Mouse (Mus musculus) spleen, adult 2 months (tissue): ENCODE results near the gene Arhgef12.

Source experiments
- CTCF ChIP-seq: fragments of 200-500 bp; IDR thresholded peaks from 2 replicates; pipeline ENCODE4 v1.5.1; 2011; ENCODE audit warnings: mild to moderate bottlenecking, inconsistent platforms; ENCODE audit not compliant: insufficient read depth, insufficient read length, insufficient replicate concordance; ENCODE audit errors: extremely low read depth
- POLR2A ChIP-seq: fragments of 200-500 bp; IDR thresholded peaks from 2 replicates; pipeline ENCODE4 v1.6.1; 2011; ENCODE audit warnings: low read depth, low read length, inconsistent platforms

- TF ChIP-seq POLR2A (no peak), CTCF (no peak)
Measured at GRCm38 (mm10) chr9:43012541-43012940, 94.5 kb downstream of the Arhgef12 start.
